8 mouse cellular contexts compared by ENCODE assay signal in genomic region chr10:81495151-81495550, GRCm38 (mm10). TPM values are rescaled to one million over a fixed set of nuclear protein-coding genes. Genes with fewer than 3 reads are reported as not detected.
DNase-seq lines count a peak whose midpoint lies in the region; ATAC-seq and TF ChIP-seq lines count a peak whose summit lies in the region.

No protein-coding gene starts in this region.

- intact Hi-C loops in gastrocnemius, postnatal 36 days (cut with DNase I), result loop anchor here (5.0 kb wide), 1 partner anchor 107 kb away; the partner anchor contains the start of gene Tle6

- no peaks in the 10 kb centered on the region for H3K9me3 ChIP-seq in kidney, embryonic 16.5 days (ENCODE audit: low read length)
- no peaks in the 10 kb centered on the region for H3K9me3 ChIP-seq in hindbrain, embryonic 14.5 days (ENCODE audit: control insufficient read depth, low read length)
- H3K9me3 ChIP-seq in midbrain, embryonic 15.5 days, result no peaks in the 10 kb centered on the region

- H3K4me2 ChIP-seq in kidney, embryonic 16.5 days (replicated peaks; ENCODE audit: low read depth, low read length), result peak overlapping the region; percentile 95
- H3K4me2 ChIP-seq in hindbrain, embryonic 14.5 days (replicated peaks), result peak overlapping the region; percentile 86
- peak overlapping the region; percentile 84 for H3K4me2 ChIP-seq in midbrain, embryonic 15.5 days

- peak overlapping the region; percentile 83 for H3K4me3 ChIP-seq in kidney, embryonic 16.5 days (ENCODE audit: low read length)
- peak overlapping the region; percentile 87 for H3K4me3 ChIP-seq in cortical plate, adult 2 months (ENCODE audit: insufficient read depth, low read length)
- peak overlapping the region; percentile 81 for H3K4me3 ChIP-seq in hindbrain, embryonic 14.5 days (replicated peaks; ENCODE audit: low read length)
- H3K4me3 ChIP-seq in midbrain, embryonic 15.5 days, result peak overlapping the region; percentile 83

- TF ChIP-seq POLR2A in cortical plate, adult 2 months (IDR thresholded peaks at IDR 0.05; ENCODE audit: extremely low read depth, insufficient read depth, low read length), result no peak

- peaks cover 26% of the 10 kb centered on the region for H3K36me3 ChIP-seq in kidney, embryonic 16.5 days (ENCODE audit: insufficient read depth, low read length)
- peaks cover 27% of the 10 kb centered on the region for H3K36me3 ChIP-seq in hindbrain, embryonic 14.5 days (replicated peaks; ENCODE audit: control insufficient read depth, insufficient read depth)
- H3K36me3 ChIP-seq in midbrain, embryonic 15.5 days (replicated peaks), result peaks cover 11% of the 10 kb centered on the region; the same call in 1 of the 2 replicates

- no peaks in the 10 kb centered on the region for H3K27me3 ChIP-seq in kidney, embryonic 16.5 days (ENCODE audit: insufficient read depth, low read length)
- no peaks in the 10 kb centered on the region for H3K27me3 ChIP-seq in hindbrain, embryonic 14.5 days (ENCODE audit: control insufficient read depth, insufficient read depth, low read length)
- H3K27me3 ChIP-seq in midbrain, embryonic 15.5 days (replicated peaks), result no peaks in the 10 kb centered on the region

- H3K27ac ChIP-seq in kidney, embryonic 16.5 days (ENCODE audit: low read length), result no peak overlapping the region
- no peak overlapping the region for H3K27ac ChIP-seq in cortical plate, adult 2 months (ENCODE audit: insufficient read depth, low read length)
- H3K27ac ChIP-seq in hindbrain, embryonic 14.5 days, result no peak overlapping the region
- no peak overlapping the region for H3K27ac ChIP-seq in midbrain, embryonic 15.5 days

- WGBS in kidney, embryonic 16.5 days, result 68% methylated on average over 6 of the region's 6 CpGs
- 75% methylated on average over 6 of the region's 6 CpGs for WGBS in hindbrain, embryonic 14.5 days
- WGBS in midbrain, embryonic 15.5 days, result 80% methylated on average over 6 of the region's 6 CpGs

- TF ChIP-seq CTCF in cortical plate, adult 2 months (IDR thresholded peaks at IDR 0.05; ENCODE audit: extremely low read depth, insufficient read depth, low read length), result no peak

- H3K4me1 ChIP-seq in kidney, embryonic 16.5 days (ENCODE audit: insufficient read depth, low read length), result peaks cover 16% of the 10 kb centered on the region
- peaks cover 4% of the 10 kb centered on the region for H3K4me1 ChIP-seq in cortical plate, adult 2 months (ENCODE audit: control insufficient read depth, insufficient read depth, low read length)
- H3K4me1 ChIP-seq in hindbrain, embryonic 14.5 days (replicated peaks; ENCODE audit: control insufficient read depth, insufficient read depth, low read length), result peaks cover 16% of the 10 kb centered on the region
- peaks cover 31% of the 10 kb centered on the region for H3K4me1 ChIP-seq in midbrain, embryonic 15.5 days

- no peak for DNase-seq in kidney, postnatal 4 days
- no peak for DNase-seq in hindbrain, embryonic 14.5 days (ENCODE audit: low spot score)
- no peak for DNase-seq in adrenal gland, adult (ENCODE audit: inconsistent age in 2 of 2, low spot score in 1 of 2)
- no peak for DNase-seq in gastrocnemius, postnatal 36 days
- no peak for DNase-seq in frontal cortex, postnatal 36 days (ENCODE audit: low spot score in 2 of 2)

- H3K9ac ChIP-seq in kidney, embryonic 16.5 days (replicated peaks; ENCODE audit: low read length), result peak overlapping the region; percentile 93
- H3K9ac ChIP-seq in hindbrain, embryonic 14.5 days, result peak overlapping the region; percentile 75
- H3K9ac ChIP-seq in midbrain, embryonic 15.5 days, result peak overlapping the region; percentile 71

- no peak for ATAC-seq in kidney, embryonic 16.5 days (ENCODE audit: low FRiP score, low TSS enrichment)
- no peak for ATAC-seq in hindbrain, embryonic 14.5 days (ENCODE audit: low FRiP score)
- no peak for ATAC-seq in midbrain, embryonic 15.5 days (replicated peaks)

RNA-seq across cellular contexts. Expression of gene Ncln, which starts 1.0 kb away (rescaled TPM):
- polyA plus RNA-seq in kidney, embryonic 16.5 days (2015; fragmentation: Nextera tagmentation; extraction: Ambion mirVana), result 107 and 112 TPM in 2 replicates
- 124 and 129 TPM in 2 replicates for polyA plus RNA-seq in cortical plate, adult 2 months (2012; rRNA removed)
- 53.8 and 59.0 TPM in 2 replicates for polyA plus RNA-seq in hindbrain, embryonic 14.5 days (2014; fragmentation: Nextera tagmentation; extraction: Ambion mirVana)
- polyA plus RNA-seq in midbrain, embryonic 15.5 days (2015; fragmentation: Nextera tagmentation; extraction: Ambion mirVana), result 69.7 and 73.8 TPM in 2 replicates
- 10 to 100 TPM; 42.1 to 44.9 TPM for total RNA-seq in gastrocnemius, postnatal 36 days (2021)

RNA-seq across cellular contexts. Expression of gene S1pr4, which starts 4.8 kb away (rescaled TPM):
- polyA plus RNA-seq in kidney, embryonic 16.5 days (2015; fragmentation: Nextera tagmentation; extraction: Ambion mirVana), result 1.5 and 1.7 TPM in 2 replicates
- 0.87 and 1.1 TPM in 2 replicates for polyA plus RNA-seq in cortical plate, adult 2 months (2012; rRNA removed)
- 0.70 and 0.81 TPM in 2 replicates for polyA plus RNA-seq in hindbrain, embryonic 14.5 days (2014; fragmentation: Nextera tagmentation; extraction: Ambion mirVana)
- 0.71 and 1.2 TPM in 2 replicates for polyA plus RNA-seq in midbrain, embryonic 15.5 days (2015; fragmentation: Nextera tagmentation; extraction: Ambion mirVana)
- 1 to 10 TPM in 1 of 2 experiments, under 1 TPM in 1; 0.46 to 1.5 TPM for total RNA-seq in gastrocnemius, postnatal 36 days (2021)

RNA-seq across cellular contexts. Expression of gene Celf5, which starts 12.6 kb away (rescaled TPM):
- polyA plus RNA-seq in kidney, embryonic 16.5 days (2015; fragmentation: Nextera tagmentation; extraction: Ambion mirVana), result 0.29 and 0.67 TPM in 2 replicates
- polyA plus RNA-seq in cortical plate, adult 2 months (2012; rRNA removed), result 307 and 309 TPM in 2 replicates
- polyA plus RNA-seq in hindbrain, embryonic 14.5 days (2014; fragmentation: Nextera tagmentation; extraction: Ambion mirVana), result 46.6 and 55.9 TPM in 2 replicates
- polyA plus RNA-seq in midbrain, embryonic 15.5 days (2015; fragmentation: Nextera tagmentation; extraction: Ambion mirVana), result 106 and 109 TPM in 2 replicates
- total RNA-seq in gastrocnemius, postnatal 36 days (2021), result not detected

RNA-seq across cellular contexts. Expression of gene Gna15, which starts 28.9 kb away (rescaled TPM):
- 0.70 and 0.98 TPM in 2 replicates for polyA plus RNA-seq in kidney, embryonic 16.5 days (2015; fragmentation: Nextera tagmentation; extraction: Ambion mirVana)
- 3.4 and 3.9 TPM in 2 replicates for polyA plus RNA-seq in cortical plate, adult 2 months (2012; rRNA removed)
- polyA plus RNA-seq in hindbrain, embryonic 14.5 days (2014; fragmentation: Nextera tagmentation; extraction: Ambion mirVana), result 1.1 and 1.2 TPM in 2 replicates
- polyA plus RNA-seq in midbrain, embryonic 15.5 days (2015; fragmentation: Nextera tagmentation; extraction: Ambion mirVana), result 0.96 and 1.1 TPM in 2 replicates
- under 1 TPM in 1 of 2 experiments, not detected in 1; 0.20 TPM for total RNA-seq in gastrocnemius, postnatal 36 days (2021)

RNA-seq across cellular contexts. Expression of gene Nfic, which starts 39.7 kb away (rescaled TPM):
- 87.8 and 92.0 TPM in 2 replicates for polyA plus RNA-seq in kidney, embryonic 16.5 days (2015; fragmentation: Nextera tagmentation; extraction: Ambion mirVana)
- polyA plus RNA-seq in cortical plate, adult 2 months (2012; rRNA removed), result 52.2 and 54.5 TPM in 2 replicates
- polyA plus RNA-seq in hindbrain, embryonic 14.5 days (2014; fragmentation: Nextera tagmentation; extraction: Ambion mirVana), result 17.3 and 25.8 TPM in 2 replicates
- 18.1 and 22.8 TPM in 2 replicates for polyA plus RNA-seq in midbrain, embryonic 15.5 days (2015; fragmentation: Nextera tagmentation; extraction: Ambion mirVana)
- 100 to 1,000 TPM; 219 to 237 TPM for total RNA-seq in gastrocnemius, postnatal 36 days (2021)

Comparison
In these comparisons a context has a peak if more than half of its experiments do, and no peak if none do; other contexts are left out.
1. RNA of gene Celf5, which starts 12.6 kb away (polyA plus RNA-seq): 307 to 309 TPM in cortical plate, adult 2 months, 106 to 109 TPM in midbrain, embryonic 15.5 days and 46.6 to 55.9 TPM in hindbrain, embryonic 14.5 days; 0.29 to 0.67 TPM in kidney, embryonic 16.5 days; every median in the first group is over 10 times any median in the second.
2. Peak in every context shown above with its lines, with median percentiles within 50 percentile points of each other: H3K4me2 ChIP-seq, H3K4me3 ChIP-seq and H3K9ac ChIP-seq.